Mouse (Mus musculus): ENCODE measurements around the gene Parp8. TPM values are rescaled to one million over a fixed set of nuclear protein-coding genes. Genes with fewer than 3 reads are reported as not detected.

The Parp8 gene
- polyA plus RNA-seq, 1 experiment from 2014 or later = 15.5 TPM

- 87% methylated on average over 5 of the region's 5 CpGs for WGBS
- H3K36me3 ChIP-seq (ENCODE audit: control insufficient read depth, insufficient read depth, low read length) = no peaks in the 10 kb centered on the region
- ATAC-seq (ENCODE audit: insufficient read depth, low FRiP score) = no peak
Observed at GRCm38 (mm10) chr13:117036277-117036676, 10.9 kb upstream of the Parp8 start.

GRCm38 (mm10) chr13:117035121-117035520 is 9.8 kb upstream of the Parp8 start:
- Histone ChIP-seq H3K4me1 (ENCODE audit: control insufficient read depth, insufficient read depth, low read length) (no peaks in the 10 kb centered on the region), H3K27me3 (ENCODE audit: control insufficient read depth, insufficient read depth, low read length) (no peaks in the 10 kb centered on the region), H3K9ac (ENCODE audit: low read length) (no peak overlapping the region), H3K9me3 (replicated peaks; ENCODE audit: control insufficient read depth, low read length) (no peaks in the 10 kb centered on the region), H3K36me3 (ENCODE audit: control insufficient read depth, insufficient read depth, low read length) (no peaks in the 10 kb centered on the region), H3K4me3 (replicated peaks; ENCODE audit: low read length) (no peak overlapping the region), H3K27ac (ENCODE audit: low read length) (no peak overlapping the region), H3K4me2 (ENCODE audit: low read depth, low read length) (no peak overlapping the region)
- WGBS = 56% methylated on average over 2 of the region's 2 CpGs
- no peak for ATAC-seq (ENCODE audit: insufficient read depth, low FRiP score)

More at GRCm38 (mm10) chr13:117036277-117036676, 10.9 kb upstream of the Parp8 start:
- Histone ChIP-seq H3K9ac (ENCODE audit: low read length) (no peak overlapping the region), H3K4me3 (replicated peaks; ENCODE audit: low read length) (no peak overlapping the region), H3K9me3 (replicated peaks; ENCODE audit: control insufficient read depth, low read length) (no peaks in the 10 kb centered on the region), H3K27ac (ENCODE audit: low read length) (no peak overlapping the region), H3K27me3 (ENCODE audit: control insufficient read depth, insufficient read depth, low read length) (no peaks in the 10 kb centered on the region), H3K4me2 (ENCODE audit: low read depth, low read length) (no peak overlapping the region), H3K4me1 (ENCODE audit: control insufficient read depth, insufficient read depth, low read length) (no peaks in the 10 kb centered on the region)

GRCm38 (mm10) chr13:117034676-117035075 is 9.3 kb upstream of the Parp8 start:
- Histone ChIP-seq H3K4me3 (replicated peaks; ENCODE audit: low read length) (no peak overlapping the region), H3K9me3 (replicated peaks; ENCODE audit: control insufficient read depth, low read length) (no peaks in the 10 kb centered on the region), H3K4me1 (ENCODE audit: control insufficient read depth, insufficient read depth, low read length) (no peaks in the 10 kb centered on the region), H3K27ac (ENCODE audit: low read length) (no peak overlapping the region), H3K36me3 (ENCODE audit: control insufficient read depth, insufficient read depth, low read length) (no peaks in the 10 kb centered on the region), H3K4me2 (ENCODE audit: low read depth, low read length) (no peak overlapping the region), H3K9ac (ENCODE audit: low read length) (no peak overlapping the region), H3K27me3 (ENCODE audit: control insufficient read depth, insufficient read depth, low read length) (no peaks in the 10 kb centered on the region)
- ATAC-seq (ENCODE audit: insufficient read depth, low FRiP score) = no peak
- 81% methylated on average over 1 of the region's 1 CpGs for WGBS

GRCm38 (mm10) chr13:117033676-117034308 is 8.5 kb upstream of the Parp8 start:
- peak overlapping the region; percentile 5; the same call in 1 of the 2 replicates for H3K27ac ChIP-seq (ENCODE audit: low read length)
- H3K36me3 ChIP-seq (ENCODE audit: control insufficient read depth, insufficient read depth, low read length) = no peaks in the 10 kb centered on the region
- no peak overlapping the region for H3K4me3 ChIP-seq (replicated peaks; ENCODE audit: low read length)
- no peak for ATAC-seq (ENCODE audit: insufficient read depth, low FRiP score)
- no peaks in the 10 kb centered on the region for H3K4me1 ChIP-seq (ENCODE audit: control insufficient read depth, insufficient read depth, low read length)
- H3K4me2 ChIP-seq (ENCODE audit: low read depth, low read length) = no peak overlapping the region
- H3K27me3 ChIP-seq (ENCODE audit: control insufficient read depth, insufficient read depth, low read length) = no peaks in the 10 kb centered on the region
- no peaks in the 10 kb centered on the region for H3K9me3 ChIP-seq (replicated peaks; ENCODE audit: control insufficient read depth, low read length)
- 81% methylated on average over 5 of the region's 5 CpGs for WGBS
- no peak overlapping the region for H3K9ac ChIP-seq (ENCODE audit: low read length)

GRCm38 (mm10) chr13:117032402-117032801 is 7.1 kb upstream of the Parp8 start:
- Histone ChIP-seq H3K9me3 (replicated peaks; ENCODE audit: control insufficient read depth, low read length) (no peaks in the 10 kb centered on the region), H3K36me3 (ENCODE audit: control insufficient read depth, insufficient read depth, low read length) (no peaks in the 10 kb centered on the region), H3K9ac (ENCODE audit: low read length) (no peak overlapping the region), H3K27ac (ENCODE audit: low read length) (peak overlapping the region; percentile 17; the same call in 1 of the 2 replicates), H3K4me2 (ENCODE audit: low read depth, low read length) (no peak overlapping the region), H3K4me3 (replicated peaks; ENCODE audit: low read length) (no peak overlapping the region), H3K27me3 (ENCODE audit: control insufficient read depth, insufficient read depth, low read length) (no peaks in the 10 kb centered on the region), H3K4me1 (ENCODE audit: control insufficient read depth, insufficient read depth, low read length) (no peaks in the 10 kb centered on the region)
- WGBS = 95% methylated on average over 1 of the region's 1 CpGs
- ATAC-seq (ENCODE audit: insufficient read depth, low FRiP score) = no peak

GRCm38 (mm10) chr13:117031546-117031945 is 6.2 kb upstream of the Parp8 start:
- Histone ChIP-seq H3K27ac (ENCODE audit: low read length) (peak overlapping the region; percentile 38; the same call in 1 of the 2 replicates), H3K4me3 (replicated peaks; ENCODE audit: low read length) (no peak overlapping the region), H3K4me2 (ENCODE audit: low read depth, low read length) (no peak overlapping the region), H3K9me3 (replicated peaks; ENCODE audit: control insufficient read depth, low read length) (no peaks in the 10 kb centered on the region), H3K27me3 (ENCODE audit: control insufficient read depth, insufficient read depth, low read length) (no peaks in the 10 kb centered on the region), H3K4me1 (ENCODE audit: control insufficient read depth, insufficient read depth, low read length) (peaks cover 5% of the 10 kb centered on the region), H3K36me3 (ENCODE audit: control insufficient read depth, insufficient read depth, low read length) (no peaks in the 10 kb centered on the region), H3K9ac (ENCODE audit: low read length) (no peak overlapping the region)
- peak; percentile 86; the same call in 1 of the 2 replicates for ATAC-seq (ENCODE audit: insufficient read depth, low FRiP score)
- WGBS = 30% methylated on average over 6 of the region's 6 CpGs

- WGBS = 57% methylated on average over 5 of the region's 5 CpGs
Observed at GRCm38 (mm10) chr13:117028221-117028620, 2.9 kb upstream of the Parp8 start.

GRCm38 (mm10) chr13:117027336-117027735 is 2.0 kb upstream of the Parp8 start:
- Histone ChIP-seq H3K27ac (ENCODE audit: low read length) (no peak overlapping the region), H3K27me3 (ENCODE audit: control insufficient read depth, insufficient read depth, low read length) (no peaks in the 10 kb centered on the region), H3K4me3 (replicated peaks; ENCODE audit: low read length) (no peak overlapping the region), H3K36me3 (ENCODE audit: control insufficient read depth, insufficient read depth, low read length) (no peaks in the 10 kb centered on the region), H3K4me2 (ENCODE audit: low read depth, low read length) (no peak overlapping the region), H3K9ac (ENCODE audit: low read length) (no peak overlapping the region), H3K9me3 (replicated peaks; ENCODE audit: control insufficient read depth, low read length) (no peaks in the 10 kb centered on the region), H3K4me1 (ENCODE audit: control insufficient read depth, insufficient read depth, low read length) (peaks cover 13% of the 10 kb centered on the region)
- ATAC-seq (ENCODE audit: insufficient read depth, low FRiP score) = no peak
- WGBS = 73% methylated on average over 9 of the region's 9 CpGs

More at GRCm38 (mm10) chr13:117028221-117028620, 2.9 kb upstream of the Parp8 start:
- Histone ChIP-seq H3K27me3 (ENCODE audit: control insufficient read depth, insufficient read depth, low read length) (no peaks in the 10 kb centered on the region), H3K9me3 (replicated peaks; ENCODE audit: control insufficient read depth, low read length) (no peaks in the 10 kb centered on the region), H3K4me2 (ENCODE audit: low read depth, low read length) (no peak overlapping the region), H3K4me1 (ENCODE audit: control insufficient read depth, insufficient read depth, low read length) (peaks cover 10% of the 10 kb centered on the region), H3K4me3 (replicated peaks; ENCODE audit: low read length) (no peak overlapping the region), H3K27ac (ENCODE audit: low read length) (no peak overlapping the region), H3K36me3 (ENCODE audit: control insufficient read depth, insufficient read depth, low read length) (no peaks in the 10 kb centered on the region), H3K9ac (ENCODE audit: low read length) (no peak overlapping the region)
- no peak for ATAC-seq (ENCODE audit: insufficient read depth, low FRiP score)

- Histone ChIP-seq H3K4me2 (ENCODE audit: low read depth, low read length) (peak overlapping the region; percentile 68), H3K27ac (ENCODE audit: low read length) (peak overlapping the region; percentile 87), H3K9ac (ENCODE audit: low read length) (peak overlapping the region; percentile 93; the same call in 1 of the 2 replicates), H3K4me1 (ENCODE audit: control insufficient read depth, insufficient read depth, low read length) (peaks cover 15% of the 10 kb centered on the region), H3K4me3 (replicated peaks; ENCODE audit: low read length) (peak overlapping the region; percentile 83), H3K27me3 (ENCODE audit: control insufficient read depth, insufficient read depth, low read length) (no peaks in the 10 kb centered on the region), H3K36me3 (ENCODE audit: control insufficient read depth, insufficient read depth, low read length) (no peaks in the 10 kb centered on the region), H3K9me3 (replicated peaks; ENCODE audit: control insufficient read depth, low read length) (no peaks in the 10 kb centered on the region)
- no peak for ATAC-seq (ENCODE audit: insufficient read depth, low FRiP score)
- 63% methylated on average over 7 of the region's 7 CpGs for WGBS
Observed at GRCm38 (mm10) chr13:117026276-117026780, 991 bp upstream of the Parp8 start.

Data from stomach, embryonic 16.5 days (tissue).